Mouse (Mus musculus): ENCODE measurements at regions not wholly inside any gene's neighbourhood (a gene's known extent, or its start where the extent isn't known, plus 50 kb on each side); places are given as distances from the start of the nearest gene placed in this dataset.
A peak's percentile ranks its signal among the peaks of the same experiment; 100 is the strongest.

- no peak for ATAC-seq (replicated peaks in 1 of 2; ENCODE audit: insufficient read depth in 1 of 2, low FRiP score in 2 of 2, low TSS enrichment in 1 of 2, low read depth in 1 of 2, poor library complexity in 2 of 2, severe bottlenecking in 2 of 2)
Measured at GRCm38 (mm10) chr10:38147421-38147820, 674.2 kb downstream of the Rfpl4b start.

GRCm38 (mm10) chr10:38139196-38139595 lies 682.4 kb downstream of the Rfpl4b start:
- ATAC-seq (replicated peaks in 1 of 2; ENCODE audit: insufficient read depth in 1 of 2, low FRiP score in 2 of 2, low TSS enrichment in 1 of 2, low read depth in 1 of 2, poor library complexity in 2 of 2, severe bottlenecking in 2 of 2) = no peak

- ATAC-seq (replicated peaks in 1 of 2; ENCODE audit: insufficient read depth in 1 of 2, low FRiP score in 2 of 2, low TSS enrichment in 1 of 2, low read depth in 1 of 2, poor library complexity in 2 of 2, severe bottlenecking in 2 of 2) = no peak
Measured at GRCm38 (mm10) chr10:38121911-38122573, 699.5 kb downstream of the Rfpl4b start.

GRCm38 (mm10) chr10:38118601-38119000 lies 703.0 kb downstream of the Rfpl4b start:
- ATAC-seq (replicated peaks in 1 of 2; ENCODE audit: insufficient read depth in 1 of 2, low FRiP score in 2 of 2, low TSS enrichment in 1 of 2, low read depth in 1 of 2, poor library complexity in 2 of 2, severe bottlenecking in 2 of 2) = no peak

GRCm38 (mm10) chr10:38116516-38116915 lies 705.1 kb downstream of the Rfpl4b start:
- ATAC-seq (replicated peaks in 1 of 2; ENCODE audit: insufficient read depth in 1 of 2, low FRiP score in 2 of 2, low TSS enrichment in 1 of 2, low read depth in 1 of 2, poor library complexity in 2 of 2, severe bottlenecking in 2 of 2) = no peak

GRCm38 (mm10) chr10:38114194-38114593 lies 707.4 kb downstream of the Rfpl4b start:
- ATAC-seq (replicated peaks in 1 of 2; ENCODE audit: insufficient read depth in 1 of 2, low FRiP score in 2 of 2, low TSS enrichment in 1 of 2, low read depth in 1 of 2, poor library complexity in 2 of 2, severe bottlenecking in 2 of 2) = no peak

GRCm38 (mm10) chr10:38108591-38108990 lies 713.0 kb downstream of the Rfpl4b start:
- no peak for ATAC-seq (replicated peaks in 1 of 2; ENCODE audit: insufficient read depth in 1 of 2, low FRiP score in 2 of 2, low TSS enrichment in 1 of 2, low read depth in 1 of 2, poor library complexity in 2 of 2, severe bottlenecking in 2 of 2)

- ATAC-seq (replicated peaks in 1 of 2; ENCODE audit: insufficient read depth in 1 of 2, low FRiP score in 2 of 2, low TSS enrichment in 1 of 2, low read depth in 1 of 2, poor library complexity in 2 of 2, severe bottlenecking in 2 of 2) = no peak
Measured at GRCm38 (mm10) chr10:38103570-38103969, 718.0 kb downstream of the Rfpl4b start.

GRCm38 (mm10) chr10:38078521-38078920 lies 743.1 kb downstream of the Rfpl4b start:
- ATAC-seq (replicated peaks in 1 of 2; ENCODE audit: insufficient read depth in 1 of 2, low FRiP score in 2 of 2, low TSS enrichment in 1 of 2, low read depth in 1 of 2, poor library complexity in 2 of 2, severe bottlenecking in 2 of 2) = no peak

GRCm38 (mm10) chr10:38072394-38072793 lies 749.2 kb downstream of the Rfpl4b start:
- no peak for ATAC-seq (replicated peaks in 1 of 2; ENCODE audit: insufficient read depth in 1 of 2, low FRiP score in 2 of 2, low TSS enrichment in 1 of 2, low read depth in 1 of 2, poor library complexity in 2 of 2, severe bottlenecking in 2 of 2)

- ATAC-seq (replicated peaks in 1 of 2; ENCODE audit: insufficient read depth in 1 of 2, low FRiP score in 2 of 2, low TSS enrichment in 1 of 2, low read depth in 1 of 2, poor library complexity in 2 of 2, severe bottlenecking in 2 of 2) = no peak
Measured at GRCm38 (mm10) chr10:38059050-38059449, 762.5 kb downstream of the Rfpl4b start.

- ATAC-seq (replicated peaks in 1 of 2; ENCODE audit: insufficient read depth in 1 of 2, low FRiP score in 2 of 2, low TSS enrichment in 1 of 2, low read depth in 1 of 2, poor library complexity in 2 of 2, severe bottlenecking in 2 of 2) = no peak
Measured at GRCm38 (mm10) chr10:38010452-38010851, 811.1 kb downstream of the Rfpl4b start.

GRCm38 (mm10) chr10:37995691-37996445 lies 825.7 kb downstream of the Rfpl4b start:
- no peak for ATAC-seq (replicated peaks in 1 of 2; ENCODE audit: insufficient read depth in 1 of 2, low FRiP score in 2 of 2, low TSS enrichment in 1 of 2, low read depth in 1 of 2, poor library complexity in 2 of 2, severe bottlenecking in 2 of 2)

- ATAC-seq (replicated peaks in 1 of 2; ENCODE audit: insufficient read depth in 1 of 2, low FRiP score in 2 of 2, low TSS enrichment in 1 of 2, low read depth in 1 of 2, poor library complexity in 2 of 2, severe bottlenecking in 2 of 2) = no peak
Measured at GRCm38 (mm10) chr10:37988297-37989263, 833.0 kb downstream of the Rfpl4b start.

- peak; percentile 100 for ATAC-seq (replicated peaks in 1 of 2; ENCODE audit: insufficient read depth in 1 of 2, low FRiP score in 2 of 2, low TSS enrichment in 1 of 2, low read depth in 1 of 2, poor library complexity in 2 of 2, severe bottlenecking in 2 of 2)
Measured at GRCm38 (mm10) chr10:37978899-37979539, 840.3 kb upstream of the Marcks start.

- ATAC-seq (replicated peaks in 1 of 2; ENCODE audit: insufficient read depth in 1 of 2, low FRiP score in 2 of 2, low TSS enrichment in 1 of 2, low read depth in 1 of 2, poor library complexity in 2 of 2, severe bottlenecking in 2 of 2) = no peak
Measured at GRCm38 (mm10) chr10:37960051-37960450, 821.3 kb upstream of the Marcks start.

- peak in 1 of 2 experiments; percentile 73; a peak in 1 of 4 replicates for ATAC-seq (replicated peaks in 1 of 2; ENCODE audit: insufficient read depth in 1 of 2, low FRiP score in 2 of 2, low TSS enrichment in 1 of 2, low read depth in 1 of 2, poor library complexity in 2 of 2, severe bottlenecking in 2 of 2)
Measured at GRCm38 (mm10) chr10:37914780-37915179, 776.1 kb upstream of the Marcks start.
